Mouse (Mus musculus): ENCODE results near the gene Tmem215. TPM values are rescaled to one million over a fixed set of nuclear protein-coding genes. Genes with fewer than 3 reads are reported as not detected.

Tmem215 gene
- total RNA-seq, 2 experiments from 2014 or later, result 21.5 to 22.6 TPM

DNA sequence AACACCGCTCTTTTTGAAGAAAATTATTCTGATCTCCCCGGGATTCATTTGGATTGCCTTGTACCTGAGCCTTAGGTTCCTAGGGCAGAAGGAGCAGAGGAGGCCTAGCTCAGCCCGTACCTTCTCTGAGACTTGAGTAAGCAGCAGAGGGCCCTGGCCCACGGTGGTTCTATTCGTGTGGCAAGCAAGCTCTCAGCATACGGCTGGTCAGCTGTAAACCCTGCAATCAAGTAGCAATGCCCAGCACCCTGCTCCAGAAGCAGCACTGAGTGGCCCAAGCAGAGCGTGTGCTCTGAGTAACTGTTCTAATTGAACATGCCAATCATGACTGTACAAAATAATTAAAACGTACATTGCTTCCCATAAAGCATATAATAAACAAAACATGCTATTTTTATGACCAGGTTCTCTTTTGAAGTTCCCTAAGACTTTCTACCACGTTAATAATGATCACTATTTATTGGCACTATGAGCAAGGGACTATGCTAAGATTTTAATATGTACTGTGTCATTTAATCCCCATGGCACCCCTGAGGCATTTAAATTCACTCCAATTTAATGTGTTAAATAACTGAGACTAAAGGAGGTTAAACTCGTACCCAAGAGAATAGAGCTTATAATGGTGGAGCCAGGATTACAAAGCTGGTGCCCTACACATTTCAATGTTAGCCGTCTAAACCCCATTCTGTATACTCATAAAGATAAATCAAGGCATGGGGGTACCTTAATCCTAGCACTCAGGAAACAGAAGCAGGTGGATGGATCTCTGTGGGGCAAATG is 28.0 kb downstream of the Tmem215 start:
- Histone ChIP-seq H3K4me3 (no peak overlapping the region), H3K27ac (no peak overlapping the region)
- intact Hi-C loops (cut with DNase I), result loop anchor here (5.0 kb wide), 1 partner anchor 198 kb away; no protein-coding TSS in a partner anchor
- no peak for DNase-seq (ENCODE audit: extremely low spot score in 1 of 2, low spot score in 2 of 2)
- no peak for TF ChIP-seq CTCF (IDR thresholded peaks at IDR 0.05)

DNA sequence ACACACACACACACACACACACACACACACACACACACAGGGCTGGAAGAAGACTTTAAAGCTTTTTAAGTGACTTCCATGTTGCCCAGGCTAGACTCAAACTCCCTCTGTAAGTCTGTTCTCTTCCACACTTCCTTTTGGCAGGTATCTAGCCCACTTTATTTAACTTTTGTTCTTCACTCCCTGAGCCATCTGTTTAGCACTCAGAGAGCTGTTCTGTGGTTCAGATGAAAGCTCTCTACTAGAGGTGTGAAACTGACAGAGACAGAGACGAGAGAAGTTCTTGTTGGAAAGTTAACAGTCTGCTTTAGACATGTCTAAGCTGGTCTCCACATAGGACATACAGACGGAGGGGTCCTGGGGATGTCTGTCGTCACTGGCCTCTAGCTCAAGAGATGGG is 30.5 kb downstream of the Tmem215 start:
- intact Hi-C loops (cut with DNase I), result no loop called here
- Histone ChIP-seq H3K4me3 (no peak overlapping the region), H3K27ac (no peak overlapping the region)
- DNase-seq (ENCODE audit: extremely low spot score in 1 of 2, low spot score in 2 of 2), result no peak
- TF ChIP-seq CTCF (IDR thresholded peaks at IDR 0.05), result no peak

- TF ChIP-seq CTCF (IDR thresholded peaks at IDR 0.05), result no peak
- peak; percentile 29 to 45 for DNase-seq (ENCODE audit: extremely low spot score in 1 of 2, low spot score in 2 of 2)
- intact Hi-C loops (cut with DNase I), result loop anchor here (5.0 kb wide), 1 partner anchor 147 kb away; no protein-coding TSS in a partner anchor
- peak overlapping the region; percentile 69 for H3K27ac ChIP-seq
- no peak overlapping the region for H3K4me3 ChIP-seq
Observed at GRCm38 (mm10) chr4:40509534-40509933, 37.6 kb downstream of the Tmem215 start.

DNA sequence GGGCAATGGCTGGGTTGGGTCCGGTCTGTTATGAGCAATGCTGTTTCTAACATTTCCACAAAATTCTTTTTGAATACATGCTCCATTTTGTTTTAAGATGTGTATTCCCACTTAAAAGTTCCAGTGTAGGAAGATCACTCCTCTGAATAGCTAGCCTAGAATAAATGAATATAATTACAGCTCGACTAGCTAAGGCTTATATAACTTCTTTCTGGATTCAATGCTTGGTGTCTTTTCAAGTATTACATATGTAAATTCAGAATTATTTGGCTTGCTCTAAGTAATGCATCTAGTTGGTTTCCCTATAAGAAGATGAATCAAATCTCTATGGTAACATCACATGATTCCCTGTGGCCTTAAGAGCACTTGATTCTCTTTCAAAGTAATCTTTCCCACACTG is 41.3 kb downstream of the Tmem215 start:
- no peak for DNase-seq (ENCODE audit: extremely low spot score in 1 of 2, low spot score in 2 of 2)
- TF ChIP-seq CTCF (IDR thresholded peaks at IDR 0.05), result no peak
- Histone ChIP-seq H3K27ac (peak overlapping the region; percentile 55), H3K4me3 (no peak overlapping the region)
- intact Hi-C loops (cut with DNase I), result loop anchor here (2.0 kb wide), 1 partner anchor 16 kb away; no protein-coding TSS in a partner anchor

DNA sequence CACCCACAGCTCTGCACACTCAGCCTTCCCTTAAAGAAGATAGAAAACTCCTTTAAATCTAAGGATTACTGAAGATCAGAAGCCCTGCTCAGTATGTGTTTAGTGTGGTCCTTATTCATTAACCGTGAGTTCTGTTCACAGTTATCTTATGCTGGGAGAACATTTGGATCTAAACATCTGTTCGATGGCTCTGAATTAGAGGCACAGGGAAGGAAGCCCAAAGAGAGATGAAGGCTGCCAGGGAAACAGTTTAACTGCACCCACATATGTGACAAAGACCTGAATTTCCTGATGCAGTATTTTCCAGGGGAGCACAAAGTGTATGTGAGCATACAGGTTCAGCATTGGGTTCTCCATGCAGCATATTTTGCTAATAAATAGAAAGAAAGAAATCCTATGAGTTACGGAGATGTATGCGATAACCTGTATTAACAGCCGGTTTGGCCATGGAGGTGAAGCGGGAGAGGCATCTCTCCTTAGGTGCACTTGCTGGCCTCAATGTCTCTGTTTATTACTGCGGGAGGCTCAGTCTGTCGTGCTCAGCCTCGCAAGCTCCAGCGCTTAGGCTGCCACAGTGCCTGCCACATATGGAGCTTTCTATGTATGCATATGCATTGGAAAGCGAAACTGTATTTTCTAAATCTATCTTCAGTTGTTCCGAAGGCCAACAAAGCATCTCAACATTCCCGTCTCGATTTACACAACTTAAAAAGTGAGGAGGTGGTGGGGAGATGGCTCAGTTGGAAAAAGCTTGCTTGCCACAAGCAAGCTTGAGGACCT is 46.8 kb downstream of the Tmem215 start:
- DNase-seq (ENCODE audit: extremely low spot score in 1 of 2, low spot score in 2 of 2), result peak in 1 of 2 experiments; percentile 15
- no peak overlapping the region for H3K4me3 ChIP-seq
- intact Hi-C loops (cut with DNase I), result no loop called here
- H3K27ac ChIP-seq, result peak overlapping the region; percentile 74
- TF ChIP-seq CTCF (IDR thresholded peaks at IDR 0.05), result no peak

Other genes starting within 250 kb of the Tmem215 start
- 1 to 10 TPM; 3.6 to 4.2 TPM for gene Ddx58, start 232.4 kb upstream of the Tmem215 start, total RNA-seq (2021)
- gene Smim27, start 202.6 kb upstream of the Tmem215 start, total RNA-seq (2021), result 10 to 100 TPM; 10.3 to 11.8 TPM
- 10 to 100 TPM; 19.2 to 21.9 TPM for gene Topors, start 202.3 kb upstream of the Tmem215 start, total RNA-seq (2021)
- 100 to 1,000 TPM; 164 to 187 TPM for gene Ndufb6, start 192.8 kb upstream of the Tmem215 start, total RNA-seq (2021)
- gene Aptx, start 231.0 kb downstream of the Tmem215 start, total RNA-seq (2021), result 10 to 100 TPM; 30.0 to 32.2 TPM
- 100 to 1,000 TPM; 282 to 289 TPM for gene Dnaja1, start 250.0 kb downstream of the Tmem215 start, total RNA-seq (2021)

Measured in left cerebral cortex, adult 2 months (tissue).